Mouse (Mus musculus) testis, adult 2 months (tissue): ENCODE data around the gene Serpine1. TPM values are rescaled to one million over a fixed set of nuclear protein-coding genes. Genes with fewer than 3 reads are reported as not detected.

ENCODE experiments used
- H3K27ac ChIP-seq: fragments of 200-500 bp; 2 replicates; pipeline ENCODE4 v1.5.1; 2012; ENCODE audit warnings: low read depth, low read length; ENCODE audit not compliant: control insufficient read depth, insufficient read depth
- H3K27me3 ChIP-seq: fragments of 200-500 bp; 2 replicates; pipeline ENCODE4 v1.6.1; 2012; ENCODE audit warnings: mild to moderate bottlenecking, low read length, moderate library complexity; ENCODE audit not compliant: control insufficient read depth, insufficient read depth
- H3K36me3 ChIP-seq: fragments of 200-500 bp; 2 replicates; pipeline ENCODE4 v1.6.1; 2012; ENCODE audit warnings: mild to moderate bottlenecking, low read length; ENCODE audit not compliant: control insufficient read depth, insufficient read depth
- H3K4me1 ChIP-seq: fragments of 200-500 bp; 2 replicates; pipeline ENCODE4 v1.6.1; 2012; ENCODE audit warnings: low read length; ENCODE audit not compliant: control insufficient read depth, insufficient read depth
- H3K4me3 ChIP-seq: fragments of 200-500 bp; 2 replicates; pipeline ENCODE4 v1.5.1; 2012; ENCODE audit warnings: low read depth, mild to moderate bottlenecking, low read length, moderate library complexity, mixed read lengths; ENCODE audit not compliant: control insufficient read depth
- CTCF ChIP-seq: fragments of 200-500 bp; IDR thresholded peaks from 2 replicates; pipeline ENCODE4 v1.5.1; 2012; ENCODE audit warnings: low read depth, mild to moderate bottlenecking, inconsistent platforms, low read length, moderate library complexity; ENCODE audit not compliant: control insufficient read depth, insufficient read depth, insufficient replicate concordance
- POLR2A ChIP-seq: fragments of 200-500 bp; IDR thresholded peaks from 2 replicates; pipeline ENCODE4 v1.6.1; 2012; ENCODE audit warnings: low read depth, mild to moderate bottlenecking, inconsistent platforms, low read length, moderate library complexity; ENCODE audit not compliant: control insufficient read depth
- polyA plus RNA-seq: library from polyadenylated mRNA; depleted of rRNA; stranded (reverse); fragments of >200 nt; gene quantifications from 2 replicates; pipeline ENCODE4 v1.2.3, GENCODE M21; 2012

The Serpine1 gene
- polyA plus RNA-seq, 1 experiment = 0.72 TPM

DNA sequence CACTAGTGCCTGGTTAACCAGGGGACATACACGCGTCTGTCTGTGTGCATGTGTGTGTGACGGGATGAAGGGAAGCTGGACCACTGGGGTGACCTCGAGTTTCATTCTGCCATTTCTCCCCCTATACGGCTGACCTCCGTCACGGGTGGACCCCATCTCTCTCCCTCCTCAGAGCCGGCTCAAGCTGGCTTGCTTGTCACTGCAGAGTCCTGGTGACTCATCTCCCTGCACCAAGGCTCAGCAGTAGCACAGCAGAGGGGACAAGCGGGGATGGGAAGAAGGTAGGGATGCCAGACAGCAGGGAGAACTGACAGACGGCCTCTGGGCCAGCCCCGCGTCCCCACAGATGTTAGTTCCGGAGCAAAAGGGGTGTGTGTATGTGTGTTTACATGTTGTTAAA is 35.9 kb downstream of the Serpine1 start:
- H3K36me3 ChIP-seq = no peaks in the 10 kb centered on the region
- peaks cover 14% of the 10 kb centered on the region for H3K4me1 ChIP-seq
- no peak overlapping the region for H3K27ac ChIP-seq
- no peak overlapping the region for H3K4me3 ChIP-seq
- TF ChIP-seq CTCF (no peak), POLR2A (no peak)
- H3K27me3 ChIP-seq = no peaks in the 10 kb centered on the region

DNA sequence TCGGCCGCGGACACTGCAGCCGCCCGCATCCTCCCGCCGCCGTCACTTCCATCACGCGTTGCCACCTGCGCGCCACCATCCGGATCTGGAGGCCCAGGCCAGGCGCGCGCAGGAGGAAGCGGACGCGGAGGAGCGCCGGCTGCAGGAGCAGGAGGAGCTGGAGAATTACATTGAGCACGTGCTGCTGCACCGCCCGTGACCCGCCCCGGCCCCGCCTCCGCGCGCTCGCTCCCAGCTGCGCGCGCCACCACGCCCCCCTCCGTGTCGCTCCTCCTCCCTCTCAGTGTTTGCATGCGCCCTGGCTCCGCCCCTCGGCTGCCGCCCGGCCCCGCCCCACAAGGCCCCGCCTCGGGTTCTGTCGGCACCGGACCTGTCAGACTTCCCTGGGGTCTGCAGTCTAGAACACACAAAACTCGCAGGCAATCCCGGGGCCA is 39.4 kb downstream of the Serpine1 start:
- 0 out of 2 replicates have a peak, but pooled peaks cover 2% of the 10 kb centered on the region for H3K27me3 ChIP-seq
- H3K4me1 ChIP-seq = peaks cover 34% of the 10 kb centered on the region
- no peaks in the 10 kb centered on the region for H3K36me3 ChIP-seq
- TF ChIP-seq POLR2A = no peak
- no peak for TF ChIP-seq CTCF
- H3K4me3 ChIP-seq = peak overlapping the region; percentile 19
- H3K27ac ChIP-seq = no peak overlapping the region

DNA sequence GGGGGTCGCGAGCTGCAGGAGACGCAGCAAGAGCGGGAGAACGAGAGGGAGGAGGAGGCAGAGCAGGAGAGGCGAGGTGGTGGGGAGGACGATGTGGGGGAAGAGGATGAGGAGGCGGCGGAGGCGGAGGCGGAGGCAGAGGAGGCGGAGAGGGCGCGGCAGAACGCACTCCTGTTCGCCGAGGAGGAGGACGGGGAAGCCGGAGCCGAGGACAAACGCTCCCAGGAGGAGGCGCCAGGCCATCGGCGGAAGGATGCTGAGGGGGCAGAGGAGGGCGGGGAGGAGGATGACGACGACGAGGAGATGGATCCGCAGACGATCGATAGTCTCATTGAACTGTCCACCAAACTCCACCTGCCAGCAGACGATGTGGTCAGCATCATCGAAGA is 40.0 kb downstream of the Serpine1 start:
- no peaks in the 10 kb centered on the region for H3K36me3 ChIP-seq
- H3K4me3 ChIP-seq = peak overlapping the region; percentile 17
- no peak for TF ChIP-seq POLR2A
- TF ChIP-seq CTCF = no peak
- no peak overlapping the region for H3K27ac ChIP-seq
- H3K27me3 ChIP-seq = 0 out of 2 replicates have a peak, but pooled peaks cover 2% of the 10 kb centered on the region
- H3K4me1 ChIP-seq = peaks cover 34% of the 10 kb centered on the region

DNA sequence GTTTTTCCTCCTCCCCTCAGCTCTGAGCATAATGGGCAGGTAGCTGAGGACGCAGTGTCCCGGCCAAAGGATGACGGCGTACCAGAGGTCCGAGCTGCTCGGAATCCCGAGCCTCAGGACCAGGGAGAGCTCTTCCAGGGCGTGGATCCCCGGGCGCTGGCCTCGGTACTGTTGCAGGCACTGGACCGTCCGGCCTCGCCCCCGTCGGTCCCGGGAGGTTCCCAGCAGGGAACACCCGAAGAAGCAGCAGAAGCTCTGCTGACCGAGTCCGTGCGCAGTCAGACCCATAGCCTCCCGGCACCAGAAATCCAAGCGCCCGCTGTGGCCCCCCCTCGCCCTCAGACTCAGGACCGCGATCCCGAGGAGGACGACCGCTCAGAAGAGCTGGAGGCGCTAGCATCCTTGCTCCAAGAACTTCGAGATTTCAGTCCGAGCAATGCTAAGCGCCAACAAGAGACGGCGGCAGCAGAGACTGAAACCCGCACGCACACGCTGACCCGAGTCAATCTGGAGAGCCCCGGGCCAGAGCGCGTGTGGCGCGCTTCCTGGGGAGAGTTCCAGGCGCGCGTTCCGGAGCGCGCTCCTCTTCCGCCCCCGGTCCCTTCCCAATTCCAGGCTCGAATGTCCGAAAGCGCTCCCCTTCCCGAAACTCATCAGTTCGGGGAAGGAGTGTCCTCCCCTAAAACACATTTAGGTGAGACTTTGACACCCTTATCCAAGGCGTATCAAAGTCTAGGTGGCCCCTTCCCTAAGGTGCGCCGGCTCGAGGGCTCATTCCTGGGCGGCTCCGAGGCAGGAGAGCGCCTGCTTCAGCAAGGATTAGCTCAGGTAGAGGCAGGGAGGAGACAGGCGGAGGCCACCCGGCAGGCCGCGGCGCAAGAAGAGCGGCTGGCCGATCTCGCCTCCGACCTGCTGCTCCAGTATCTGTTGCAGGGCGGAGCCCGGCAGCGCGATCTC is 40.7 kb downstream of the Serpine1 start:
- H3K4me1 ChIP-seq = peaks cover 34% of the 10 kb centered on the region
- 0 out of 2 replicates have a peak, but pooled peaks cover 2% of the 10 kb centered on the region for H3K27me3 ChIP-seq
- H3K36me3 ChIP-seq = no peaks in the 10 kb centered on the region
- peak overlapping the region; percentile 17 for H3K4me3 ChIP-seq
- H3K27ac ChIP-seq = no peak overlapping the region
- TF ChIP-seq CTCF = no peak

DNA sequence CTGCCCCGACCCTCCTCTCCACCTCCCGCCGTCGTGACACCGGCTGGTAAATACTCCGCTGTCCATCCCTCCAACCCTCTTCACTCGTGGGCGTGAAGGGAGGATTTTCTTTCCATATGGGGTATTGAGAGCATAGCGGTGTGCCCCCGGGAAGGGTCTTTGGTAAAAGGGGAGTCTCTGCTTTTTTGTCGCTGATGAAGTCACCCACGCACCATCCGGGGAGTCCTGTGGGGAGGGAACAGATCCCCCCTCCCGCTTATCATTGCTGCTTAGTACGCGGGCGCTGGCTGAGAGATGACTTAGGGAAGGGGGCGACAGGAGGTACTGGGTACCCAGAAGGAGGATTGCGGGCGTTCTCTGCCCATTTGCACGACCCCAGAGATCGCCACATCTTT is 41.7 kb downstream of the Serpine1 start:
- TF ChIP-seq POLR2A = no peak
- TF ChIP-seq CTCF = no peak
- Histone ChIP-seq H3K4me3 (peak overlapping the region; percentile 21), H3K27me3 (0 out of 2 replicates have a peak, but pooled peaks cover 2% of the 10 kb centered on the region), H3K4me1 (peaks cover 34% of the 10 kb centered on the region), H3K27ac (no peak overlapping the region), H3K36me3 (no peaks in the 10 kb centered on the region)

DNA sequence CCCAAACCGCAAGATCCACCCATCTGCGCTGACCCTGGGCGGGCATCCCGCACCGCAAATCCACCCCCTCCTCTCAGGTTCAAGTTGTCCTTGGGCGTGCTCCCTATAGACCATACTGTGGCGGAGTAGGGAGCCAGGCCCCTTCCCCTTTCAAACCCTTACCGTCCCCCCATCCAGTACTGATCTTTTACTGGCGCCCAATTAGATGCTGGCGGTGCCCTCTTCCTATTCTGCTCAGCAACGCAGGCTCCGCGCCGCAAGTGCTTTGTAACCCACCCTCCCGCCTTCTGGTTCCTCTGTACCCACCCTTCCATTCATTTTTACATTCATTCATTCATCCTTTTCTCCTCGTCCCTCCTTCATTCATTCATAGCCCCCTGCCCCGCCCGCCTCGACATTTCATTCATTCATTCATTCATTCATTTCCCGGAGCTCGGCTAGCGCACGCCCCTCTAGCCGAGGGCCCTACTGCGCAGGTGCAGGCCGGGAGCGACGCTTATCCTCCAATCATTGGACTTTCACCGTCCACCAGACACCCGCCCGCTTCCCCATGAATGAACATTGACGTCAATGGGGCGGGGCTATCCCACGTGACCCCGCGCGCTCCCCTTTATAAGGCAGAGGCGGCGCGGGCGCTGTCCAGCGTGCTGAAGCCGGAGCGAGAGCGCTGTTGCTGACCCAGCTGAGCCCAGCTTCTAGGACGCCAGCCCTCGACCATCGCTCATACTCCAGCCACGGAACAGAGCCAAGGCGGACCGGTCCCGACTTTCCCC is 42.2 kb downstream of the Serpine1 start:
- Histone ChIP-seq H3K36me3 (no peaks in the 10 kb centered on the region), H3K27ac (no peak overlapping the region), H3K4me1 (peaks cover 39% of the 10 kb centered on the region), H3K27me3 (0 out of 2 replicates have a peak, but pooled peaks cover 2% of the 10 kb centered on the region), H3K4me3 (peak overlapping the region; percentile 21)
- TF ChIP-seq POLR2A (no peak), CTCF (no peak)

DNA sequence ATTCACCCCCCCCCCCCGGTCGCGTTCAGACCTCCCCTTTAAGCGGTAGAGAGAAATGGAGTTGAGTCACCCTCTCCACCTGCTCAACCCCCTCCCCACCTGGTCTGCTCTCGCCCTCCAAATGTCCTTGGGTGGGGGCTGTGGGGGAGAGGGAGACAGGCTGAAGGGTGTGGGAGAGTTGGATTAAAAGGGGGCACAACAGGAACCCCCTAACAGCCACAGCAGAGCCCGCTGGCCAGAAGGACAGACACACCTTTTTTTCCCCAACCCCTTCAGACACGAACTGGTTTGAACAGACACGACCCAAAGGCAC is 42.8 kb downstream of the Serpine1 start:
- TF ChIP-seq CTCF = no peak
- TF ChIP-seq POLR2A = no peak
- H3K4me1 ChIP-seq = peaks cover 39% of the 10 kb centered on the region
- no peak overlapping the region for H3K4me3 ChIP-seq
- 0 out of 2 replicates have a peak, but pooled peaks cover 2% of the 10 kb centered on the region for H3K27me3 ChIP-seq
- H3K27ac ChIP-seq = no peak overlapping the region
- no peaks in the 10 kb centered on the region for H3K36me3 ChIP-seq
